In genomic region chr5:134066261-134066660, GRCm38 (mm10) we compare ENCODE assay signal across 21 mouse cellular contexts.
"Had no signal": no experiment of that assay in that cellular context is flagged by ENCODE, and none has a peak within 500 bp of the region (broad histone marks: within the 10 kb centered on the region; RNA-seq: fewer than 3 reads in every experiment).

No protein-coding gene starts in this region.

- H3K27ac ChIP-seq: kidney, postnatal 0 days; liver, embryonic 13.5 days; macrophage; midbrain, embryonic 12.5 days; neural tube, embryonic 13.5 days; stomach, embryonic 15.5 days had no signal

- H3K9ac ChIP-seq: liver, embryonic 13.5 days; liver, postnatal 0 days; midbrain, embryonic 12.5 days; neural tube, embryonic 13.5 days; stomach, embryonic 15.5 days had no signal

- ATAC-seq: liver, postnatal 0 days; midbrain, embryonic 16.5 days had no signal

- H3K4me1 ChIP-seq: liver, embryonic 13.5 days; megakaryocyte, embryonic 14.5 days; midbrain, embryonic 12.5 days; neural tube, embryonic 13.5 days; stomach, embryonic 15.5 days had no signal

- H3K36me3 ChIP-seq: liver, embryonic 13.5 days; midbrain, embryonic 12.5 days; neural tube, embryonic 13.5 days; stomach, embryonic 15.5 days had no signal

- DNase-seq: kidney, adult 11 months; kidney, adult 9 months; kidney, postnatal 36 days; layer of hippocampus, adult 9-11 months; layer of hippocampus, postnatal 36 days; liver; liver, embryonic 13.5 days; liver, postnatal 0 days; lung, postnatal 10 days; retina, postnatal 1 day; right cerebral cortex, postnatal 4 days; spleen, adult 18-20 months; thymus, adult 2 months; thymus, postnatal 25 days had no signal

- H3K27me3 ChIP-seq: liver, embryonic 13.5 days; megakaryocyte, embryonic 14.5 days; stomach, embryonic 15.5 days had no signal

- H3K4me2 ChIP-seq: liver, embryonic 13.5 days; midbrain, embryonic 12.5 days; neural tube, embryonic 13.5 days; stomach, embryonic 15.5 days had no signal

- H3K4me3 ChIP-seq: liver, embryonic 13.5 days; megakaryocyte, embryonic 14.5 days; midbrain, embryonic 12.5 days; neural tube, embryonic 13.5 days; stomach, embryonic 15.5 days had no signal

- H3K9me3 ChIP-seq: liver, embryonic 13.5 days; stomach, embryonic 15.5 days had no signal
